11 mouse cellular contexts compared by ENCODE assay signal in genomic region chr4:101217026-101217540, GRCm38 (mm10). TPM values are rescaled to one million over a fixed set of nuclear protein-coding genes. Genes with fewer than 3 reads are reported as not detected.
A peak's percentile ranks its signal among the peaks of the same experiment; 100 is the strongest.
DNase-seq lines count a peak whose midpoint lies in the region; ATAC-seq lines count a peak whose summit lies in the region.
"Had no signal": no experiment of that assay in that cellular context is flagged by ENCODE, and none has a peak within 500 bp of the region (broad histone marks: within the 10 kb centered on the region; RNA-seq: fewer than 3 reads in every experiment).

No protein-coding gene starts in this region.

- H3K4me3 ChIP-seq in liver, embryonic 13.5 days (replicated peaks): no peak overlapping the region
- no peak overlapping the region for H3K4me3 ChIP-seq in stomach, embryonic 15.5 days (replicated peaks)
- H3K4me3 ChIP-seq: hindbrain, embryonic 12.5 days had no signal

- peak overlapping the region; percentile 68 for H3K27ac ChIP-seq in liver, embryonic 13.5 days
- H3K27ac ChIP-seq in stomach, embryonic 15.5 days: no peak overlapping the region
- H3K27ac ChIP-seq: hindbrain, embryonic 12.5 days had no signal

- peak; percentile 61 for ATAC-seq in liver, embryonic 13.5 days (ENCODE audit: low read depth)
- ATAC-seq in stomach, embryonic 15.5 days (ENCODE audit: insufficient read depth, low FRiP score, low read depth): peak; percentile 71

- H3K4me1 ChIP-seq in liver, embryonic 13.5 days (replicated peaks): peaks cover 57% of the 10 kb centered on the region
- peaks cover 3% of the 10 kb centered on the region; the same call in 1 of the 2 replicates for H3K4me1 ChIP-seq in stomach, embryonic 15.5 days
- H3K4me1 ChIP-seq: hindbrain, embryonic 12.5 days had no signal

- H3K4me2 ChIP-seq in liver, embryonic 13.5 days: peak overlapping the region; percentile 2; the same call in 1 of the 2 replicates
- H3K4me2 ChIP-seq in stomach, embryonic 15.5 days: no peak overlapping the region
- H3K4me2 ChIP-seq: hindbrain, embryonic 12.5 days had no signal

- H3K9ac ChIP-seq in liver, embryonic 13.5 days: no peak overlapping the region
- H3K9ac ChIP-seq in stomach, embryonic 15.5 days: no peak overlapping the region
- H3K9ac ChIP-seq: hindbrain, embryonic 12.5 days had no signal

- no peaks in the 10 kb centered on the region for H3K27me3 ChIP-seq in liver, embryonic 13.5 days
- H3K27me3 ChIP-seq in stomach, embryonic 15.5 days (replicated peaks): no peaks in the 10 kb centered on the region
- H3K27me3 ChIP-seq: hindbrain, embryonic 12.5 days had no signal

- 58% methylated on average over 2 of the region's 2 CpGs for WGBS in liver, embryonic 13.5 days (ENCODE audit: insufficient replicate concordance)
- 59% methylated on average over 2 of the region's 2 CpGs for WGBS in stomach, embryonic 15.5 days

- no peaks in the 10 kb centered on the region for H3K36me3 ChIP-seq in liver, embryonic 13.5 days
- H3K36me3 ChIP-seq in stomach, embryonic 15.5 days: no peaks in the 10 kb centered on the region
- H3K36me3 ChIP-seq: hindbrain, embryonic 12.5 days had no signal

- H3K9me3 ChIP-seq in liver, embryonic 13.5 days (replicated peaks): no peaks in the 10 kb centered on the region
- H3K9me3 ChIP-seq in stomach, embryonic 15.5 days: no peaks in the 10 kb centered on the region
- H3K9me3 ChIP-seq: hindbrain, embryonic 12.5 days had no signal

- peak; percentile 24 for DNase-seq in lung, postnatal 36 days
- DNase-seq in lung, postnatal 25 days (ENCODE audit: low spot score): no peak
- peak; percentile 5 for DNase-seq in adipocyte (ENCODE audit: low spot score)
- DNase-seq in liver, embryonic 13.5 days: no peak
- DNase-seq in thymus, adult 18-20 months: no peak
- no peak for DNase-seq in right cerebral cortex, postnatal 36 days (ENCODE audit: low spot score in 2 of 2)
- no peak for DNase-seq in right cerebral cortex, adult 18-20 months
- DNase-seq: adrenal gland, adult 8-10 months; layer of hippocampus, postnatal 36 days had no signal

RNA-seq across cellular contexts. Expression of gene Jak1, which starts 48.0 kb away (rescaled TPM):
- polyA plus RNA-seq in liver, embryonic 13.5 days (2015; fragmentation: Nextera tagmentation; extraction: Ambion mirVana): 41.0 and 52.5 TPM in 2 replicates
- polyA plus RNA-seq in stomach, embryonic 15.5 days (2015; fragmentation: Nextera tagmentation; extraction: Ambion mirVana): 84.5 and 91.5 TPM in 2 replicates

Comparison
In these comparisons a context has a peak if more than half of its experiments do, and no peak if none do; other contexts are left out.
1. DNase-seq: peak in lung, postnatal 36 days (single experiment) and adipocyte (single experiment); none in lung, postnatal 25 days (single experiment), liver, embryonic 13.5 days (single experiment), thymus, adult 18-20 months (0 of 2), right cerebral cortex, postnatal 36 days (0 of 2) and right cerebral cortex, adult 18-20 months (single experiment).